Mouse (Mus musculus) neural tube, embryonic 10.5 days (tissue): Measurements from ENCODE around the gene Ssu72.

Experiments used
- DNase-seq: peaks from one replicate; pipeline ENCODE4 v3.0.0-alpha.2; 2017; ENCODE audit warnings: low spot score; ENCODE audit errors: extremely low spot score

Ssu72 gene

GRCm38 (mm10) chr4:155777816-155778215 is 73.2 kb downstream of the Ssu72 start:
- no peak for DNase-seq

- no peak for DNase-seq
These were observed 74.9 kb downstream of the Ssu72 start for GRCm38 (mm10) chr4:155779498-155779897.

- DNase-seq = no peak
These were observed 76.3 kb downstream of the Ssu72 start for GRCm38 (mm10) chr4:155780895-155781294.
